In genomic region chr13:16291661-16292291, GRCm38 (mm10) we compare ENCODE assay signal across 20 mouse cellular contexts.
DNase-seq lines count a peak whose midpoint lies in the region; ATAC-seq and TF ChIP-seq lines count a peak whose summit lies in the region.
"Had no signal": no experiment of that assay in that cellular context is flagged by ENCODE, and none has a peak within 500 bp of the region (broad histone marks: within the 10 kb centered on the region; RNA-seq: fewer than 3 reads in every experiment).

No protein-coding gene starts in this region.

- no peaks in the 10 kb centered on the region for H3K9me3 ChIP-seq in kidney, embryonic 14.5 days (ENCODE audit: control insufficient read depth, low read length)
- H3K9me3 ChIP-seq in liver, postnatal 0 days (ENCODE audit: low read length), result no peaks in the 10 kb centered on the region
- H3K9me3 ChIP-seq: embryonic facial prominence, embryonic 15.5 days; forebrain, embryonic 10.5 days; G1E; hindbrain, embryonic 12.5 days; limb, embryonic 12.5 days; midbrain, embryonic 12.5 days had no signal

- intact Hi-C loops in gastrocnemius, postnatal 14 days (cut with DNase I; ENCODE audit: low total_unique reads), result no loop called here
- intact Hi-C loops in heart, postnatal 36 days (cut with DNase I), result no loop called here

- no peak overlapping the region for H3K4me2 ChIP-seq in kidney, embryonic 14.5 days (replicated peaks; ENCODE audit: low read depth, low read length)
- H3K4me2 ChIP-seq in liver, postnatal 0 days (ENCODE audit: low read depth, low read length), result no peak overlapping the region
- H3K4me2 ChIP-seq: embryonic facial prominence, embryonic 15.5 days; hindbrain, embryonic 12.5 days; limb, embryonic 12.5 days; midbrain, embryonic 12.5 days had no signal

- H3K4me3 ChIP-seq in kidney, embryonic 14.5 days (ENCODE audit: low read length), result no peak overlapping the region
- no peak overlapping the region for H3K4me3 ChIP-seq in liver, postnatal 0 days (ENCODE audit: low read depth, low read length)
- H3K4me3 ChIP-seq: embryonic facial prominence, embryonic 15.5 days; forebrain, embryonic 10.5 days; gastrocnemius, adult 2 months; hindbrain, embryonic 12.5 days; limb, embryonic 12.5 days; midbrain, embryonic 12.5 days had no signal

- no peak for TF ChIP-seq CTCF in liver, postnatal 0 days (IDR thresholded peaks at IDR 0.05; ENCODE audit: low read depth)

- 0 out of 2 replicates have a peak, but pooled peaks have one; percentile 16 for ATAC-seq in kidney, embryonic 14.5 days (ENCODE audit: low FRiP score, low TSS enrichment)
- ATAC-seq in liver, postnatal 0 days, result peak; percentile 100

- 79% methylated on average over 6 of the region's 6 CpGs for WGBS in kidney, embryonic 14.5 days
- 56% methylated on average over 6 of the region's 6 CpGs for WGBS in liver, postnatal 0 days (ENCODE audit: insufficient replicate concordance)

- DNase-seq in kidney, adult 11 months, result peak; percentile 81
- DNase-seq in liver, result peak; percentile 5
- peak; percentile 34 for DNase-seq in liver, postnatal 0 days
- DNase-seq in gastrocnemius, postnatal 14 days, result no peak
- DNase-seq in heart, postnatal 36 days, result no peak
- no peak for DNase-seq in right cerebral cortex, postnatal 10 days (ENCODE audit: low spot score in 2 of 2)
- DNase-seq: adrenal gland, adult 2 months; cerebellum, adult 18-20 months; gastrocnemius, adult 2 months; heart, adult 11 months; layer of hippocampus, adult 9-11 months; spleen, adult 18-20 months; thymus, postnatal 14 days had no signal

- no peaks in the 10 kb centered on the region for H3K27me3 ChIP-seq in kidney, embryonic 14.5 days (ENCODE audit: control insufficient read depth, insufficient read depth, low read length)
- H3K27me3 ChIP-seq in liver, postnatal 0 days (ENCODE audit: insufficient read depth, low read length), result no peaks in the 10 kb centered on the region
- H3K27me3 ChIP-seq: embryonic facial prominence, embryonic 15.5 days; hindbrain, embryonic 12.5 days; limb, embryonic 12.5 days; midbrain, embryonic 12.5 days had no signal

- H3K4me1 ChIP-seq in kidney, embryonic 14.5 days (ENCODE audit: control insufficient read depth, insufficient read depth, low read length), result no peaks in the 10 kb centered on the region
- H3K4me1 ChIP-seq in liver, postnatal 0 days (ENCODE audit: insufficient read depth), result 0 out of 2 replicates have a peak, but pooled peaks cover 4% of the 10 kb centered on the region
- H3K4me1 ChIP-seq: embryonic facial prominence, embryonic 15.5 days; forebrain, embryonic 10.5 days; hindbrain, embryonic 12.5 days; limb, embryonic 12.5 days; midbrain, embryonic 12.5 days had no signal

- no peak overlapping the region for H3K9ac ChIP-seq in kidney, embryonic 14.5 days (ENCODE audit: low read depth, low read length)
- no peak overlapping the region for H3K9ac ChIP-seq in liver, postnatal 0 days (replicated peaks)
- H3K9ac ChIP-seq: embryonic facial prominence, embryonic 15.5 days; hindbrain, embryonic 12.5 days; limb, embryonic 12.5 days; midbrain, embryonic 12.5 days had no signal

- H3K36me3 ChIP-seq in kidney, embryonic 14.5 days (ENCODE audit: control insufficient read depth, insufficient read depth, low read length), result no peaks in the 10 kb centered on the region
- H3K36me3 ChIP-seq in liver, postnatal 0 days (replicated peaks; ENCODE audit: insufficient read depth, low read length), result no peaks in the 10 kb centered on the region
- H3K36me3 ChIP-seq: embryonic facial prominence, embryonic 15.5 days; forebrain, embryonic 10.5 days; G1E; hindbrain, embryonic 12.5 days; limb, embryonic 12.5 days; midbrain, embryonic 12.5 days had no signal

- peak; percentile 66; the same call in 1 of the 2 replicates for TF ChIP-seq EP300 in liver, postnatal 0 days (IDR thresholded peaks at IDR 0.05; ENCODE audit: low read depth)

- H3K27ac ChIP-seq in kidney, embryonic 14.5 days (ENCODE audit: low read depth, low read length), result no peak overlapping the region
- peak overlapping the region; percentile 69 for H3K27ac ChIP-seq in liver, postnatal 0 days (ENCODE audit: low read depth)
- H3K27ac ChIP-seq: embryonic facial prominence, embryonic 15.5 days; forebrain, embryonic 10.5 days; gastrocnemius, adult 2 months; hindbrain, embryonic 12.5 days; limb, embryonic 12.5 days; midbrain, embryonic 12.5 days had no signal

Comparison
In these comparisons a context has a peak if more than half of its experiments do, and no peak if none do; other contexts are left out.
1. DNase-seq: peak in kidney, adult 11 months (single experiment), liver (single experiment) and liver, postnatal 0 days (single experiment); none in gastrocnemius, postnatal 14 days (single experiment), heart, postnatal 36 days (0 of 2) and right cerebral cortex, postnatal 10 days (0 of 2).